Mouse (Mus musculus): ENCODE data around the gene Kif23.

DNA sequence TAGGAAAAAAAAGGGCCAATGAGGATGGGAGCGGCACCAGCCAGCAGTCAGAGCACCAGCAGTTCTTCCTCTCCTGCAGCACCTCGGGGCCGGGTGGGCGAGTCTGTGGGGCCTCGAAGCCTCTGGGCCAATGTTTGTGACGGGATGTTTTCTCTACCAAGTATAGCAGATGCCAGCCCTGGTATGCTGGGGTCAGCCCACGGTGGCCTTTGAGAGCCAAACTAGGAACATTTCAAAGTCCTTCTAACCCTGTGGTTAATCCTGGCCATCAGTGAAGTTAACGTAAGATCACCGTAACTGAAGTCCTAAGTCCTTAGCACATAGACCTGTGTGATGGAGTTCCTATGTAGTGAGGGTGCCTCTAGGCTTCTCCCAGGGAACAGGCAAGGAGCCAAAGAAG, 25.5 kb upstream of the Kif23 start:
- TF ChIP-seq CTCF (conservative IDR thresholded peaks at IDR 0.05; ENCODE audit: low read length) (no peak), NANOG (IDR thresholded peaks at IDR 0.05; ENCODE audit: borderline replicate concordance, low read length) (no peak), POU5F1 (IDR thresholded peaks at IDR 0.05; ENCODE audit: borderline replicate concordance, low read length) (no peak)
